Mouse (Mus musculus): Measurements from ENCODE around the gene Rnf185.

The Rnf185 gene

DNA sequence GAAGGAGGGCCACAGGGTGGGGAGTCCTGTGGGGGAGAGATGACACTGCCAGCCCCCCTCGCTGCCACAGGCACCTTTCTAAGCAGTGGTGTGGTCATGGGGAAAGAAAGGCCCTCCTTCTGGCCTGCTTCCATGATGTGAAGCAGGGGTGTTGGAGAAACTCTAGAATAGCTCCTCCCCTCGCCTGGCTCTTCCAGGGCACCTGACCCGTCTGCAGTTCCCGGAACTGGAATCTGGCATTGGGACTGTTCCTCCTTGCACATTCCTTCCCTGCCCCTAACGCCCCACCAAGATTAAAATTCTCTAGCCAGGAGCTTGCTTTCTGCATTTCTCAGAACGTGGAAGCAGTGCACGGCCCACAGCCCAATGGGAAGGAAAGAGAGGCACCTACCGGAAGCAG, 59.6 kb downstream of the Rnf185 start:
- no peak for DNase-seq

DNA sequence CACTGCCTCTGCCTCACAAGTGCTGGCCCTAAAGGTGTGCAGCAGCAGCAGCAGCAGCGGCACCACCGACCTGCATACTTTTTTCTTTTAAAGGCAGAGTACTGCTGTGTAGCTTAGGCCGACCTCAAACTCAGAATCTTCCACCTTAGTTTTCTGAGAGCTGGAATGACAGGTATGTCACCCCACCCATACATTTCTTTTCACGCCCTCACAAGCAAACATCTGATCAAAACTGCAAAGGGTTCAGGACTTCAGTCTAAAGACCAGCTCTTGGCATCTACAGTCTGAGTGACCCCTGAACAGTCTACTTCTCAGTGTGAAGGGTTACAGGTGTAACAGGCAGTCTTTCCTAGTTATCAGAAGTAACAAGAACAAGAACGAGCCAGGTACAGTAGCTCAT, 61.4 kb downstream of the Rnf185 start:
- no peak for DNase-seq

DNA sequence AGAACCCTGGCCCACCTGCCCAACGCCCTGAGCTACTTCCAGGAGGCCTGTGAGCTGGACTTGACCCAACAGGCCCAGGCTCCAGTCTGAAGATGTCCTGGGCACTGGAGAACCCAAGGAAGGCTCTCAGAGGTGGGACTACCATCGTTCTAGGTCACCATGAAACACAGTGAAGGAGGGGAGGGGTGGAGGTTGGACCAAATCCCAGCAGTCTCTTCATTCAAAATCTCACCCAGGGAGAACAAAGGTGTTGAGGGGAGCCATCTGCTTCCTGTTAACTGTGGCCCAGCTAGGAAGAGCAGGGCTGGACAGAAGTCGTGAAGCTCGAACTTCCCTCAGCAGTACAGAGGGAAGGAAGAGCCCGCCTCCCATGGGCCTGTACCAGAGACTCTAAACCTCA, 62.2 kb downstream of the Rnf185 start:
- peak; percentile 59 to 68 for DNase-seq

DNA sequence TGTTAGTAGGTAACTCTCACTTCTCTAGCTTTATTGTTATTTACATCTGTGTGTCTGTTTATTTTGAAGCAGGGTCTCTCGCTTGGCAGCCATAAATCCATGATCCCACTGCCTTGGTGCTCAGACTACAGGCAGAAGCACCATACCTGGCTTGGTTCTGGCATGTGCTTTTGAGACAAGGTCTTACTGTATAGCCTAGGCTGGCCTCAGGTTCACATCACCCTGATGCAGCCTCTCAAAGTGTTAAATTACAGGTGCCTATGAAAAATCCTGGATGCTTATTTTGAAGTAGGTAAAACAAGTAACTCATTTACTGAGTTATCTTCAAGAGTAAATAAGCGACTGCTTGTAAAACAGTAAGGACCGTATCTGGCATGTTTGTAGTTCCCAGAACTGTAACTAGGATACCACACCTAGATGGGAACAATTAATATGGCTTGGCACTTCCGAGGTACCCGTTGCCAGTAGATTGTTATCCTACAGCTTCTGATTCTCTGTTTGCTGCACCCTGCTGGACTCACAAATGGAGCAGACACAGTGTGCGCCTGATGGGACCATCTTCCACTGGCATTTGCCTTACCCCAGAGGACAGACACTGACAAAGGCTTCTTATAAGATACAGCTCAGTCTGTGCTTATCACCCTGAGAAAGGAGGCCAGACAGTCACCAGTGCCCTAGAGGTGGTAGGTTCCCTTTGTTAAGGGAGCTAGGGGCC, 64.5 kb downstream of the Rnf185 start:
- no peak for DNase-seq

DNA sequence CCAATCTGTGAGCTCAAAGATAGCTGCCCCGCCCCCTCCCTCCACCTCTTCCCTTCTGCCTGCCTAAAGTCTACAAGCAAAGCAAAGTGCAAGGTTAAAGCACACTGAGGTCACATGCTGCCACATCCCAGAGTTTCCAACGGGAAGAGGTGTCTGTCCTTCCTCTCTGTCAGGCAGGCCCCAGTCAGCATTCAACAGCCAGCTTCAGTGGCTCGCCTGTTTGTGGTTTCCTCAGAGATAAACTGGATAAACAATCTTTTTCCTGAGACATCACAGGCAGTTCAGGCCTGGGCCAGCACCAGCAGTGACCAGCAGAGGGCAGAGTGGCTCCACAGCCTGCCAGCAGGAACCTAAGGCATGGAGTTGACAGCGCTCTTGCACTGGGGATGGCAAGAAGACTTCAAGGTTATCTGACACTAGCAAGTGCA, 65.2 kb downstream of the Rnf185 start:
- peak; percentile 95 for DNase-seq

DNA sequence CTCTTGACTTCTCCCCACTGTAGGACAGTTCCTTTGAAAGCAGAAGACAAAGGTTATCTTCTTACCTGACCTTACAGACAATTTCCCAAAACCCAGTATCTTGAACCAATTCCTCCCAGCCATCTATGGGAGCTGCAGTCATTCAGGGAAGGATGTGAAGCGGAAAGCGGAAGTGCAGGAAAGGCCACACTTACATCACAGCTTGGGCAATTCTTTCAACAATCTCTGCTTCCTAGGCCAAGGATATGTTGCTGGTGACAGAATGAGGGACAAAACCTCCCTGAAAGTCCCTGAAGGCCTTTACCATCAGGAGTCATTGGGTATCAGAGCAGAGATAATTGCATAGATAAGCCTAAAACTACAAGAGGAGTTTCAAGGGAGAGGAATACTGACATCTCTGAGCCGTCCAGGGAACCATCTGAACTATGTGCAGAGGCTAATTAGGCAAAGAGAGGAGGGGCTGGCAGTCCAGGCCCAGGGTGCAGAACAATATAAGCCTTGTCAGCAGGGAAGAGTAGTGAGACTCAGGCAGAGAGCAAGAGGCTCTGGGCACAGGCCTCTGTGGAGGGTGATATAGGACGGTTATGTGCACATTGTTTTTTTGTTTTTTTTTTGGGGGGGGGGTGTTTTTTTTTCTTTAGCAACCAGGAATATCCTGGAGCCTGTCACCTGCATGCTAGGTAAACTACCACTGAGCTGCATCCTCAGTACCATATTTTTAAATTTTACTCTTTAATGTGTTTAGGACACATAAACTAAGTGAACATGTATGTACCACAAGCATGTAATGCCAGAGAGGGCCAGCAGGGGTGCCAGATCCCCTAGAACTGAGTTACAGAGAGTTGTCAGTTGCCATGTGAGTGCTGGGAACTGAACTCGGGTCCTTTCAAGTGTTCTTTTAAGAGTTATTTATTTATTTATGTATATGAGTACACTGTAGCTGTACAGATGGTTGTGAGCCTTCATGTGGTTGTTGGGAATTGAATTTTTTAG, 69.3 kb downstream of the Rnf185 start:
- peak in 1 of 2 experiments; percentile 30 for DNase-seq

DNA sequence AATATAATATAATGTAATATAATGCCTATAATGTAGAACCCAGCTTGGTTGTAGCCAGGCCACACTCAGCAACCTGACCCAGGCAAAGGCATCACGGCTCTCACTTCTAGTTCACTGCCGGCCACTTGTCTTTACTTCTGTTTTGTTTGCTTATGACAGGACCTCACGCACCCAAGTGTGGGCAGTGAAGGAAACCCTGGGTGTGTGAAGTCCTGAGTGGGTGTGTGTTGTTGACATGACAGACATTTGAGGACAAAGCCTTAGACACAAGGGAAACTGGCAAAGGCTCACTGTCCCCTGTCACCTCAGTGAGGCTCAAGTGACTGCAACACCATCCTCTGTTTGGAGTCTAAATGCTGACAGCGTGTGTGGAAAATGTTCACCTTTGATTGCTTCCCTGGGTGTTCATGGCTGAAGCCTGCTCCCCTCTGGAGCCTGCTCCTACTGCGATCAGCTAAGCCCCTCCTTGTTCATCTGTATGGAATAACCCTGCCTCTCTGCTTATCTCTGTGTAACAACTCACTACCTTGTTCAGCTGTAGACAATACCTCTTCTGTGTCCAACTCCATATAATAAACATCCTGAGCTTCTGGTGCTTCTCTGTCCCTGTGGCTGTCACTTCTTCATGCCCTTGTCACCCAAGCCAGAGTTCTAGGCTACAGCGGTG, 70.9 kb downstream of the Rnf185 start:
- DNase-seq = no peak

DNA sequence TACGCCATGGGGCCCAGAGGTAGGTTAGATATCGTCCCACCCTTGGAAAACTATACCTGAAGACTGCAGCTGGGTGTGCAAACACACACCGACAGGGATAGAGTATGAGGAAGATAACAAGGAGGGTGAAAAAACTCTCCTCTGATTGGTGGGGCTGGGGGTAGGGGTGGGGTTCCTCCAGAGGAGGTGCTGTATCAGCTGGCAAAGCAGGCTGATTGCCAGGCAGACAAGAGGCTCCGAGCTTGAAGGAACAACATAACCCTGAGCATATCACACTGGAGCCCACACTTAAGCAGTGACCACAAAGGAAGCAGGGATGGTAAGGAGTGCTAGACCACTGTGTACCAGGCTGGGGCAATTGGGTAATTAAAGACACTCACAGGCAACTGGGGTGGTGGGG, 72.7 kb downstream of the Rnf185 start:
- no peak for DNase-seq

DNA sequence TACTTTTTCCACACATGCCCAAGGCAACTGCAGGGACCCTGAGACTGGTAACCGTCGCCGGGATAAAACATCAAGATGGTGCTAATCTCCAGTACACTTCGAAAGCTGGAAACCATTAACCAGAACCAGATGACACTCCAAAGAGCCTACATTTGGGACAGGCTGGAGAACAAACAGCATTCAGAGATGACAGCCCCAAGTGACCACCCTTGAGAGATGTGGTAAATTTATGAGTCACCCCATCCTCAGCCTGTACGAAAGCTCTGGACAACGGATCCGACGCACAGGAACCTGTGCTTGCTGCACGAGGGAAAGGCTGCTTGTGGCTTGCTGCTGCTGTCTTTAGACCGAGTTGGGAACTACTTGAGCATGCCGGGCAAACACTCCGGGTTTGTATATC, 77.4 kb downstream of the Rnf185 start:
- DNase-seq = no peak

DNA sequence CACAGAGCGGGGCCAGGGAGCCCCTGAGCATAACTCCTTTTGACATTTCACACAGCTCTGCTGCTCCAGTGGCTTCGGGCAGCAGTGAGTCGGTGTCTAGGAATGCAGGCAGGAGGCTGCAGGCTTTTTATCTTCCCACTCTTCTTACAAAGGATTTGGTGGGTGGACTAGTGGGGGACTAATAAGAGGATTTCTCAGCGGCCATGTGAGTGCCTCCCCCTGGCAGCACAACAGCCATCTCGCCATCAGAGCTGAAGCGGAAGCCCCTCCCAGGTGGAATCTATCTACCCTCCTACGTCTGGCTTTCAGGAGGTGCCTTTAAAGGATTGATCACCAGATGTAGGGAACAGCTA, 77.9 kb downstream of the Rnf185 start:
- no peak for DNase-seq

DNA sequence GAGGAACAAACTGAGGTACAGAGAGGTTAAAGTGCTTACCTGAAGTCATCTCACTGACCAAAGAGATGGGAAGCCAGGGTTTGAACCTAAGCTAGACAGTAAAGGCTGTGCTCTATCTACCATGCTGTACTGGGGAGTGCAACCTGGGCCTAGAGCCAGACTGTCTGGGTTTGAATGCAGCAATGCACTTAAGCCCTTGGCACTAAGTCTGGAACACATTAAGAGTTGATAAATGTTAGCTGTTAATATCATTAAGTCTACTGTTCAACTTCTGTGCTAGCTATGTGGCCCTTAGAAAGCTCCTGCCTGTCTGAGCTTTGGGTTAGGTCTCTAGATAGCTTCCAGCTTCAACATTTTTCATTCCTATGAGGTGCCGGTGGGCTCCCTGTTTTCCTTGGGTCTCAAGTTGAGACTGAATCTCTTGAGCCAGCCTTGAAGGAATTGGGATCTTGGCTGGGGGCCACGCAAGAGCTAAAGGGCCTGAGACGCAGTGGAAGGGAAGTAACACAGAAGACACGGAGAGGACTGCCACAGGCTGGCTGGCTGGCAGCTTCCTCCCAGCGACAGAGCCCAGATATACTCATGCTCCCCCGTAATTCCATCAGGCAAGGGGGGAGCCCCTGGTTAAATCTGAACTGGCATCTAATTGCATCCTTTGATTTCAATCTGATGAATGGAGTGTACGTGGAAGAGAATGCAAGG, 78.4 kb downstream of the Rnf185 start:
- DNase-seq = no peak

DNA sequence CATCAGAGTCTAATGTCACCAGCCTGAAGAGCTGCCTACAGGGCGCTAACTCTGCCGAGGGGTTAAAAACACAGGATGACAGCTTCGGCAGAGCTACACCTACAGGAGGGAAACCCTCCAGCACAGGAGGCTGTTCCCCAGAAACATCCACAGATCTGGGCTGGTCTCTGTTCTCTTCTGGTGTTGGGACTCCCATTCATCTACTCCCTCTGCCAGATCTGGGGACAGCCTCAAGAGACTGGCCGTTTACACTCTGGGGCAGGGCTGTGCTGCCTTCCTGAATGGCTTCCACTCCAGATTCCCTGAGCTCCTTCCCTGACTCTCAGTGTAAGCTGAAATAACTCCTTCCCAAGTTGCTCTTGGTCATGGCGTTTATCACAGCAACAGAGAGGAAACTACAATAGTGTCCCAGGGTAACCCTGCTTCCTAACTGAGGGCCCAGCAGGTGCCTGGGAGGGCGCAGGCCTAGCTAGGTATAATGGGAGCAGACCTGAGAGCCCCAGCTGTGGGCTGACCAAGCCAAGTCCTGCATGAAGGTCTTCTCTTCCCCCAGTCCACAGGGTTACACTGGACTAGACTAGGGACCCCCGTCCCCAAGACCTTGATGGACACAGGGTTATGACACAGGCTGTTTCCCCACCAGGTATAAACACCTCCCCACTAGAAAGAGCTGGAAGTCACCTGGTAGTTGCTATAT, 80.4 kb downstream of the Rnf185 start:
- no peak for DNase-seq

DNA sequence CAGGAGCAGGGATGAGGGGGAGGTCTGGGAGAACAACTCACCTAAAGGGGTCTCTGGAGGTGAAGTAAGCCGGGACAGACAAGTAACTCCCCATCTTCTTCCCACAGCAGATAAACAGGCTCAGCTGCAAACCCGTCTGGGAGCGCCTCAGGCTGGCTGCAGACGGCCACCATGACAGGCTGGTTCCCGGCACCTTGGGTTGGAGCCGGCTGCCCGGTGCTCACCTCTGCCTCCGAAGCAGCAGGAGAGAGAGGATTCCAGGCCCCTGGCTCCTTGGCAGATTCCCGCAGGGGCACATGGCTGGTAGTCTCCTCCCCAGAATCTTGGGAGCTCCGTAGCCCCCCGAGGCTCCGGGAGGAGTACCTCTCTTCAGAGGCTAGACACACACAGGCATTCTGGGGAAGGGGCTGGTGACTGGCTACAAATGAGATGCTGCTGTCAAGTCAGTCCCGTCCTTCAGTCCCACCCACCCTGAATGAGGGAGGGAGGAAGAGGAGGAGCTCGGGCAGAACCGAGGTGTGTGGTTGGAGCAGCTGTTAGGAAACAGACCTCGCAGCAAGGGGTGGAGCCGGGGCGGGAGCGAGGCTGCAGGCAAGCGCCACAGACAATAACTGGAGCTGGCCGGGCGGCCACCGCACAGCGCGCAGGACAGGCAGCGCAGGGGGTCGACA, 81.1 kb downstream of the Rnf185 start:
- peak; percentile 85 to 91 for DNase-seq

DNA sequence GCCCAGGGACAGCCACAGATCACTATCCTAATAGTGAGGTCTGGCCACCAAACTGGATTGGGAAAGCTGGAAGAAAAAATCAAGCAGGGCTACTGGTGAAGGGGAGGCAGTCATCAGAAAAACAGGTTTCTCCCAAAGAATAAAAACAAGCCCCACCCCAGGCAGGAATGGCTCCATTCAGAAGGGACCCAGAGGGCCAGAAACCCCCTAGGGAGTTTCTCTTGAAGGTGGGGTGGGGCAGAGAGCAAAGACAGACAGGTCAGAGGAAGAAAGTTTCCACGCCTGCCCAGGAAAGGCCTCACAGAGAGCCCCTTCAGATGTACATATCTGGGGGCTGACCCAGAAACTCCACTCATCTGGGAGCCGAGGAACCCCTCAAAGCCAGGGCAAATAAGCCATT, 82.0 kb downstream of the Rnf185 start:
- DNase-seq = no peak

DNA sequence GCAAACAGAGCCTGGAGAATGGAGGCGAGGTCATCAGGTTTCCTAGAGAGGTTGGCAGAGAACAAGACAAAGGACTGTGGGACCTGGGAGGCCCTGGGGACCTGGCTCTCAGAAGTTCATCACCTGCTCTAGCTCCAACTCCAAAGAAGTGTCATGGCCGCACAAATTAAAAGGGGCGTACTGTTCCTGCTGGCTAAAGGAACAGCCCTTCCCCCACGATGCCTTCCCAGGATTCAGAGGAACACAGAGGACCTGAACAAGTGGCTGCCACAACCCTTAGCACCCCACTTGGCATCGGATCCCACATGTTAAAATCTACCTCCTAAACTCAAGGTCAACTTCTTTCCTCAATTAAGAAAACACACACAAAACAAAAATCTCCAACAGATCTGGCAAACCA, 82.7 kb downstream of the Rnf185 start:
- DNase-seq = no peak

DNA sequence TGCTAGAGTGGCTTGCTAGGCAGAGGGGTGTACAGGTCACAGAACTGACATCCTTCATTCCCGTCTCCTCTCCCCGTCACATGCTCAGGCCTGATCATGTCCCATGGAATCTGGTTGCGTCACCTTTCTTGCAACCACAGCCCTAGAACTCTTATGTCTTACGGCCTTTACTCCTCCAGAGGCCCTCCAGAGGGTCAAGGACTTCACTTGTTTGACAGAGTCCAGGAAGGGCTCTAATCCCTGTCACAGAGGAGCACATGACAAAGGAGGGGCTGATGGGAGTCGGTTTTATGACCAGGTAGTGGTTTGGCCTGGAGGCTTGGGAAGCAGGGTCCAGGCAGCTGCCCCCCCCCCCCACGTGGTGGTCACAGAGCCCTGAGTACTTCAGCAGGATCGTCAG, 83.2 kb downstream of the Rnf185 start:
- no peak for DNase-seq

DNA sequence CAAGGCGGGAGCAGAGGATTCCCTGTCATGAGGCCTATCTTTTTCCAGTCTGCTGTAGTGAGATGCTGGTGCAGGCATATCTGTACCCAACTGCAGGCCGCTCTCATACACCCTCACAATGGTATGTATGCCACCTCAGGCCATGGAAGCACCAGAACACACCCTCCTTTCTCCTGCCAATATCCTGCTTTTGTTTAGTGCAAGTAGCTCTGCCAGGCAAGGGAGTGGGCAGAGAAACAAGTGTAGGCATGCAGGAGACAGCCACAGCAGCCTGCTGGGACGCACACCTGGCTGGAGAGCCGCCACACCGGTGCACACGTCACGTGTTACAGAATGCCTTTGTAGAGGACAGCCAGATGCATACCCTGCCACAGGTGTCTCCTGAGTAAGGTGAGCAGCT, 85.8 kb downstream of the Rnf185 start:
- DNase-seq = no peak
